Mouse (Mus musculus) intestine, embryonic 16.5 days (tissue): ENCODE measurements around the gene Dtnbp1. TPM values are rescaled to one million over a fixed set of nuclear protein-coding genes. Genes with fewer than 3 reads are reported as not detected.
A peak's percentile ranks its signal among the peaks of the same experiment; 100 is the strongest.

Experiments used
- ATAC-seq: fragments of 200-750 bp; cut with Nextera tagmentation; 2 replicates; pipeline ENCODE4 v1.8.0; 2017; ENCODE audit warnings: moderate TSS enrichment, moderate library complexity
- H3K27ac ChIP-seq: fragments of 300-500 bp; sonication (generic); 2 replicates; pipeline ENCODE4 v1.5.1; 2014; ENCODE audit warnings: mild to moderate bottlenecking, low read length
- H3K27me3 ChIP-seq: fragments of 300-500 bp; sonication (generic); replicated peaks from 2 replicates; pipeline ENCODE4 v1.6.1; 2014; ENCODE audit warnings: low read length, control low read depth, mixed read lengths; ENCODE audit not compliant: control insufficient read depth, insufficient read depth
- H3K36me3 ChIP-seq: fragments of 300-500 bp; sonication (generic); 2 replicates; pipeline ENCODE4 v1.6.1; 2014; ENCODE audit warnings: low read length, control low read depth; ENCODE audit not compliant: control insufficient read depth, insufficient read depth
- H3K4me1 ChIP-seq: fragments of 300-500 bp; sonication (generic); 2 replicates; pipeline ENCODE4 v1.6.1; 2014; ENCODE audit warnings: low read length, control low read depth, mixed read lengths; ENCODE audit not compliant: control insufficient read depth, insufficient read depth
- H3K4me2 ChIP-seq: fragments of 300-500 bp; sonication (generic); 2 replicates; pipeline ENCODE4 v1.6.1; 2014; ENCODE audit warnings: low read depth, low read length, control low read depth
- H3K4me3 ChIP-seq: fragments of 300-500 bp; sonication (generic); 2 replicates; pipeline ENCODE4 v1.5.1; 2014; ENCODE audit warnings: mild to moderate bottlenecking, low read length
- H3K9ac ChIP-seq: fragments of 300-500 bp; sonication (generic); 2 replicates; pipeline ENCODE4 v1.6.1; 2014; ENCODE audit warnings: low read depth, low read length
- H3K9me3 ChIP-seq: fragments of 300-500 bp; sonication (generic); 2 replicates; pipeline ENCODE4 v1.6.1; 2016; ENCODE audit warnings: low read length, control low read depth; ENCODE audit not compliant: control insufficient read depth
- WGBS: fragments of 180-500 bp; shearing (Covaris S2); extraction: QIAGEN DNeasy Blood & Tissue Kit; methylation state at CpG from one replicate; pipeline ENCODE4 v1.1.7; 2014; 5-methylcytosine and 5-hydroxymethylcytosine counted together
- polyA plus RNA-seq: library from polyadenylated mRNA; unstranded; fragments of >200 nt; fragmentation: Nextera tagmentation; extraction: Ambion mirVana; gene quantifications from 2 replicates; pipeline ENCODE4 v1.2.1, GENCODE M21; 2015

Gene Dtnbp1
- polyA plus RNA-seq, 1 experiment from 2014 or later: 64.9 TPM

DNA sequence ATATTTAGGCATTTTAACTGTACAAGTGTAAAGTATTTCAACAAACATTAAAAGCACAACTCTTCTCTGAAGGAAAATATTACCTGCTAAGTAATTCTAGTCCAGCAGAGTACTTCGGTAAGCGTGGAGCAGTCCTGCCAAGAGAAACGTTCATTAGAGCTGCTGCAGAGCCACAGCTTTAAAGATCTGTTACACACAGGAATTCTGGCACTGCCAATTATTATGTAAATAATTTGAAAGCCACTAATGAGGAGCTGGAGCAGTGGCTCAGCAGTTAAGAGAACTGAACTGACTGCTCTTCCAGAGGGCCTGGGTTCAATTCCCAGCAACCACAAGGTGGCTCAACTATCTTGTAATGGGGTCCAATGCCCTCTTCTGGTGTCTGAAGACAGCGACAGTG lies 10.0 kb downstream of the Dtnbp1 start:
- Histone ChIP-seq H3K4me1 (no peaks in the 10 kb centered on the region), H3K4me2 (no peak overlapping the region), H3K27me3 (no peaks in the 10 kb centered on the region), H3K9me3 (no peaks in the 10 kb centered on the region), H3K27ac (no peak overlapping the region), H3K9ac (no peak overlapping the region), H3K36me3 (no peaks in the 10 kb centered on the region), H3K4me3 (no peak overlapping the region)
- no peak for ATAC-seq
- WGBS: 81% methylated on average over 4 of the region's 4 CpGs

DNA sequence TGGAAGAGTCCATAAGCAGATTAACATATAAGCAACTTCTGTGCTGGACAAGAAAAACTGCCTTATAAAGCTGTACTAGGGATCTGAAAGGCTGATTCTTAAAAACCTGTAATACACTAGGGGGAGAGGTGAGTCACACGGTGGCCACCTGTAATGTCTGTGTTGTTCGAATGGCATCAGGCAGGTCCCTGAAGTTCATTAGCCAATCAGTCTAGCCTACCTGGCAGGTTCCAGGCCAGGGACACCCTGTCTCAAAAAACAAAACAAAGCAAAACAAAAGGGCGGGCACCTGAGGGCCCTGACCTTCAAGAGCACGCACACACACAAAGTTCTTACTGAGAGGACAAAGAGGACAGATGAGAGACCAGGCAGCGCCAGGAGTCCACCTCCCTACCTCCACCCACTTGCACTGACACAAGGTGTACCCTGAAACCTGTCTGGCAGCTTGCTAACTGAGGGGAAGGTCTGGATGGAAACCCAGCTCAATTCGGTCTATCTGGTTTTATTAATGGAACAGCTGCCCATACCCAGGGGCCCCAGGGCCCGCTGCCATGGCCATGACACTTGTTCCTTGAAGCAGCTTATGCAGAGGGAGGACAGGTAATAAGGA lies 11.8 kb downstream of the Dtnbp1 start:
- no peaks in the 10 kb centered on the region for H3K4me1 ChIP-seq
- no peaks in the 10 kb centered on the region for H3K9me3 ChIP-seq
- no peaks in the 10 kb centered on the region for H3K36me3 ChIP-seq
- H3K4me3 ChIP-seq: no peak overlapping the region
- no peak overlapping the region for H3K4me2 ChIP-seq
- peak overlapping the region; percentile 35; the same call in 1 of the 2 replicates for H3K27ac ChIP-seq
- no peaks in the 10 kb centered on the region for H3K27me3 ChIP-seq
- WGBS: 66% methylated on average over 7 of the region's 7 CpGs
- no peak overlapping the region for H3K9ac ChIP-seq
- peak; percentile 94 for ATAC-seq

DNA sequence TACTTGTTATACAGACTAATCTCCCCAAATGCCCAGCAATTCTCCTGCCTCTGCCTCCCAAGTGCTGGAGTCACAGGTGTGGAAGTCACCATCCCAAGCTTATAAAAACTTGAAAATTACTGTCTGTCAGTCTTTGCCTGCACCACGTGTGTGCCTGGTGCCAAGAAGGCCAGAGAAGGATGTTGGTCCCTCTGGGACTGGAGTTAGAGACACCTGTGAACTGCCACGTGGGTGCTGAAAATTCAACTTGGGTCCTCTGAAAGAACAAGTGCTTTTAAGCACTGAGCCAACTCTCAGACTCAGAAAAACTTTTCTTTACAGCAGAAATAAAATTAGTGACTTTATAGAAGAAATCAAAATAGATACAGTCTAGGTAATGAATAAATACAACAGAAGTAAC lies 15.6 kb downstream of the Dtnbp1 start:
- no peak for ATAC-seq
- WGBS: 75% methylated on average over 2 of the region's 2 CpGs
- Histone ChIP-seq H3K4me1 (no peaks in the 10 kb centered on the region), H3K36me3 (0 out of 2 replicates have a peak, but pooled peaks cover 3% of the 10 kb centered on the region), H3K9me3 (no peaks in the 10 kb centered on the region), H3K27ac (no peak overlapping the region), H3K9ac (no peak overlapping the region), H3K4me3 (no peak overlapping the region), H3K4me2 (no peak overlapping the region), H3K27me3 (no peaks in the 10 kb centered on the region)

DNA sequence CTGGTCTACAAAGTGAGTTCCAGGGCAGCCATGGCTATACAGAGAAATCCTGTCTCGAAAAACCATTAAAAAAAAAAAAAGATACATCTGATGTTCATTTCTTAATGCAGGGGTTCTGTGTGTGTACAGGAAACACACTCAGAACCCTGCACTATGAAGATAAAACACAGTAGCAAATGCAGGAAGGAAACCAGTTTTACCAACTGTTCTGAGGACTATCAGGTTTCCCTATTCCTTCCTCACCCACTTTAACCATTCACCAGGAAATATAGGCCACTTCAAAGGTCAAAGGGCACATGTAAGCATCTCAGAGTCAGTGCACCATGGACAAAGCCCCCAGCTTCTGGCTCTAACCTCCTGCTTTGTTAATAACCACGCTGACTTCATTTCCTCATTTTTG lies 16.6 kb downstream of the Dtnbp1 start:
- Histone ChIP-seq H3K27me3 (no peaks in the 10 kb centered on the region), H3K4me3 (no peak overlapping the region), H3K9ac (no peak overlapping the region), H3K4me2 (no peak overlapping the region), H3K36me3 (0 out of 2 replicates have a peak, but pooled peaks cover 3% of the 10 kb centered on the region), H3K4me1 (no peaks in the 10 kb centered on the region), H3K27ac (no peak overlapping the region), H3K9me3 (no peaks in the 10 kb centered on the region)
- WGBS: 64% methylated on average over 2 of the region's 2 CpGs
- no peak for ATAC-seq

DNA sequence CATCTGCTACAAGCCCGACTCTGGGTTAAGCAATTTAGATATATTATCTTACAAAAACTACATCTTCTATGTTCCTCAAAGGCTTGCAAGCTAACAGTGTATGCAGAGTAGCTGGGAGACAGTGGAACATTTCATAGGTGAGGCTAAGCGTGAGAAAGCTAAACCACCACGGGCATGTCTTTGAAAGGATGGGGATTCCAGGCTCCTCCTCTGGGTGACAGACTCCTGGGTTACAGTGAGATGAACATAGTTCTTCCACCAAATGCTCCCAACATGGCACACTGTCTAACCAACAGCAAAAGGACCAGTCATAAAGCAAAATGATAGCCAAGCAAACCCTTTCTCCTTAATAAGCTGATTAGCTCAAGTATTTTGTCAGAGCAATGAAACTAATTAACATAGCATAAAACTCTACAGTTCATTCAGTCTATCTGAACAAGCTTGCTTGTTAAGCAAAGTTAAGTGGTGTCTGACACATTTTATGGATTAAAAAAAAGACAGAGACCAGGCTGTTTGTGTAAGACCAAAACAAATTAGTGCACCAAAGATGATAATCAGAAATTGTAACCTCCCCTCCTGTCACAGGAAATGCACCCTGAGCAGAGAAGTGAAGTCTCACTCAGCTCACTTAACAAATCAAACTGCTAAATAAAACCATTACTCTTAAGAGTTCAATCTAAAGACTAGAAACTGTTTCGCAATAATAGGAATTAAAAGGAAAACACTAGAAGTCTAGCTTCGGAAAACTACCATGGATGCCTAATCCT lies 18.1 kb downstream of the Dtnbp1 start:
- H3K9ac ChIP-seq: no peak overlapping the region
- 87% methylated on average over 5 of the region's 5 CpGs for WGBS
- no peak for ATAC-seq
- H3K36me3 ChIP-seq: 0 out of 2 replicates have a peak, but pooled peaks cover 3% of the 10 kb centered on the region
- H3K27me3 ChIP-seq: no peaks in the 10 kb centered on the region
- H3K4me1 ChIP-seq: no peaks in the 10 kb centered on the region
- H3K4me3 ChIP-seq: no peak overlapping the region
- no peaks in the 10 kb centered on the region for H3K9me3 ChIP-seq
- no peak overlapping the region for H3K4me2 ChIP-seq
- no peak overlapping the region for H3K27ac ChIP-seq

DNA sequence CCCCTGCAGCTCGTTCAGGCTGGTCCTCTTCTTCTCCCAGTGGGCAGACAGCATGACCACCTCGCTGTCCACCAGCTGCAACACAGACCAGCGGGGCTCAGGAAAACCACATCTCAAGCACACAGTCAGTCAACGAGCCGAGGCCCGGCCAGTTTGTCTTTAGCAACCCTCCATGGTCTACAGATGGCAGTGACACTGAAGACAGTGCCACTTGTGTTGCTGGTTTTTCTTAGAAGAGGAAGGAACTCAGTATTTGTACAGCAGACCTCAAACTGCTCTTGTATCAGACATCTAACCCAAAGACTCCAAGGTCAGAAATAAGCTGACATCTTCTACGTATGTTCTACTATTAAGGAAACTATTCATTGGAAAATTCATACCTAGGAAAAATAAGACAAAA lies 19.1 kb downstream of the Dtnbp1 start:
- no peaks in the 10 kb centered on the region for H3K4me1 ChIP-seq
- ATAC-seq: no peak
- H3K36me3 ChIP-seq: 0 out of 2 replicates have a peak, but pooled peaks cover 3% of the 10 kb centered on the region
- no peak overlapping the region for H3K9ac ChIP-seq
- 86% methylated on average over 7 of the region's 7 CpGs for WGBS
- H3K9me3 ChIP-seq: no peaks in the 10 kb centered on the region
- no peak overlapping the region for H3K4me3 ChIP-seq
- no peak overlapping the region for H3K4me2 ChIP-seq
- no peak overlapping the region for H3K27ac ChIP-seq
- no peaks in the 10 kb centered on the region for H3K27me3 ChIP-seq

DNA sequence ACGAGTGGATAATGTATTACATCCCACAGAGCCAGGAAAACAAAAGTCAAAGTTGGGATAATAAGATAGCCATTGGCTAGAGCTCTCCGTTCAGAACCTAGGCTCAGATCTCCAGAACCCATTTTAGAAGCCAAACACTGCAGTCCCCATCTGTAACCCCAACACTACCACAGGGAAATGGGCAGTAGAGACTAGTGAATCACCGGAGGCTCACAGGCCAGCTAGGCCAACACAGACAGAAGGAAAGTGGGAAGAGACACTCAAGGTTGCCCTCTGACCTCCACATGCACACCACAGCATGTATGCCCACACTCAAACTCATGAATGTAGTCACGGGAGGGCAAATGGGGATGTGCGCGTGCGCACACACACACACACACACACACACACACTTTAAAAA lies 22.5 kb downstream of the Dtnbp1 start:
- 86% methylated on average over 7 of the region's 7 CpGs for WGBS
- H3K36me3 ChIP-seq: 0 out of 2 replicates have a peak, but pooled peaks cover 3% of the 10 kb centered on the region
- no peak overlapping the region for H3K27ac ChIP-seq
- no peak for ATAC-seq
- H3K9ac ChIP-seq: no peak overlapping the region
- no peaks in the 10 kb centered on the region for H3K4me1 ChIP-seq
- H3K4me3 ChIP-seq: no peak overlapping the region
- no peaks in the 10 kb centered on the region for H3K9me3 ChIP-seq
- no peak overlapping the region for H3K4me2 ChIP-seq
- H3K27me3 ChIP-seq: no peaks in the 10 kb centered on the region

DNA sequence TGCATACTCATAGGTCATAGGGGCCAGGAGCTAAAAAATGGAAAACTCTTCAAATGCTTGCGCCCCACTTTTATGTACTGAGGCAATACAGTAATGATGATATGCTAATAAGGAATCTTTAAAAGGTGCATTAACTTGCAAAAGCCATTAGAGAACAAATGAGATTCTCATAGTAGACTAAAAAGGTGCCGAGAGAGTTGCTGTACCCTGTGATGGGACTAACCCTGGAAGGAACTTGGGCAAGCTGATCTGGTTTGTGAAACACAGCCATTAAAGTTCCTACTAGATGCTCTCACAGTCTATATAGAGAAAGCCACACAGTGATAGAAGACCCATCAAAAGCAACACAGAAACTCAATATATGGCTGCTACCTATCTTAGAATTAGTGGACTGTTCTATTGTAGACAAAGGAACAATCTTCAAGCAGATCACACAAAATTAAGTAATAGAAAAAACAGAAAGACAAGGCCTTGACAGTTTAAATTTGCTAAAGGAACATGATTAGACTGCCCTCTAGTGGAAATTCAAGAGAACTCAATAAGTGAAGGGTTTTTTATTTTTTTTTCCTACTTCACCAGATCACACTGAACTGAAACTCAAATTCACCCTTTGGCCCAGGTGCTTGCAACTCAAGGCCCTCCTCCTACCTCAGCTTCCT lies 24.3 kb downstream of the Dtnbp1 start:
- H3K4me1 ChIP-seq: no peaks in the 10 kb centered on the region
- H3K27me3 ChIP-seq: no peaks in the 10 kb centered on the region
- H3K4me3 ChIP-seq: no peak overlapping the region
- WGBS: 84% methylated on average over 2 of the region's 2 CpGs
- H3K36me3 ChIP-seq: 0 out of 2 replicates have a peak, but pooled peaks cover under 1% of the 10 kb centered on the region
- no peak overlapping the region for H3K27ac ChIP-seq
- no peaks in the 10 kb centered on the region for H3K9me3 ChIP-seq
- no peak overlapping the region for H3K9ac ChIP-seq
- ATAC-seq: no peak
- no peak overlapping the region for H3K4me2 ChIP-seq

DNA sequence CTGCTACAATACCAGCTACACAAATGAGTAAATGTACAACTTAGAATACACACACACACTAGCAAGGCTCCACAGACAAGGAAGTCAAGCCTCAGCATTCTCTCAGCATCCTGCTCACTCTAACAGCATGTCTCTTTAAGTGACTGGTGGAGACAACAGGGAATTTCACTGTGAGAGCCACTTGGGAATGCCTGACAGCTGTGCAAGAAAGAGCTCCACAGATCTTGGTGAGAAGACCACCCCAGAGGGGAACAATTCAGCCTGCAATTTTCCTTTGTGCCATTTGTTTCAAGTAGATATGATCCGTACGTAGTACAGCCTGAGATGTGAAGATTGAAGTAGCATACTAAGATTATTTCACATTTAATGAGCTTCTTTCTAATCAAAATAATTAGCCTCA lies 24.9 kb downstream of the Dtnbp1 start:
- Histone ChIP-seq H3K27ac (no peak overlapping the region), H3K9me3 (no peaks in the 10 kb centered on the region), H3K27me3 (no peaks in the 10 kb centered on the region), H3K4me2 (no peak overlapping the region), H3K4me1 (no peaks in the 10 kb centered on the region), H3K9ac (no peak overlapping the region), H3K4me3 (no peak overlapping the region), H3K36me3 (no peaks in the 10 kb centered on the region)
- ATAC-seq: no peak
- 64% methylated on average over 2 of the region's 2 CpGs for WGBS
